Mouse (Mus musculus): ENCODE results near the gene Cenpp. TPM values are rescaled to one million over a fixed set of nuclear protein-coding genes. Genes with fewer than 3 reads are reported as not detected.
"Not testable (repeated sequence)": the region's sequence is repeated elsewhere in the genome, so short reads cannot be mapped to it uniquely, and the experiment has no call there.

Cenpp gene
- total RNA-seq, 2 experiments from 2014 or later, result 8.8 to 9.8 TPM

DNA sequence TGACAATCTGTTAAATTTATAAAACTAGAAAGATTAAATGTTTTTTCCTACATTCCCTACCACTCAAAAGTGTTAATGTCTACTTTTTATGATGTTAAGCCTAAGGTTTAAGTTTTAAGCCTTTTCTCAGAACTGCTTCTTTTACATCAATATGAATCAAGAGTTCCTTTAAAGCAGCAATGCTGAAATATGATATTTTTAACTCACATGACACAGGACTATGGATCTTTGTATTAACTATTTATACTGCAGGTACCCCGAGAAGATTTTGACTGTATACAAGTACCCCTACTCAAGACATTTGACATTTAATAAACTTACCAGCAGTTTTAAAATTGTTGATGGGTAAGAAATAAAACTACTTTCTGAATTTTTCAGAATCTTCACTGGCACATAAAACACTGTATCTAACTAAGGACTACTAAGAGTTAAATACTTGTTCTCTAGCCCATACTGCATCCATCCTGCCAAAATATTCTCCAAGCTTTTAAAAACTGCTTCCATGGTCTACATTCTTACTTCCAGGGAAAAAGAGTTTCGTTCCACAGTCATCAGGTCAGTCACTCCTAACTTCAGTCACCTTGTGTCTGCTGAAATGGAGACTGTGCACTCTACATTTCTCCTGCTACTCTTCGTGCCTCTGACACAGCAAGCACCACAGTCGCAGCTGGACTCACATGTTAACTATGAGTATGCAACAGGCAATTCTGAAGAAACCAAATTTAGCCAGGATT, 43.8 kb downstream of the Cenpp start:
- no peak for DNase-seq (ENCODE audit: low spot score in 2 of 2)

DNA sequence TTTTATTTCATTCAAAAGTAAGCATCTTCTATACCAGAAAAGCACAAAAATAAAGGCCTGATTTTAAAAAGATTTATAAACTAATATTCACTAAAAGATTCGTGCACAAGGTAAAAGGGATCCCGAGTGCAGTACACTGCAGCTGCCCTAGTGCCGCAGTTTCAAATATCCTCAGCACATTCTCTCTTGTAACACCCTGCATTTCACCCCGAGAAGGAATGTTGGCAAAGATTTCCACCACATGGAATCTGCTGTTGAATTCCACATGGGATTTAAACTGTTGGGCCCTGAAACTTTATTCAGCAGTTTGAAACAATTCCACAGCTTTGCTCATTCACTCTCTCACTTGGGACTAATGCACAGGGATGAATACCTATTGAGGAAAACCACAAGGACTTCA, 44.9 kb downstream of the Cenpp start, which contains the start of gene Ogn:
Gene Ogn (plus strand): TSS at position 333 of the 400 bp plus-strand sequence.
- no peak for DNase-seq (ENCODE audit: low spot score in 2 of 2)

DNA sequence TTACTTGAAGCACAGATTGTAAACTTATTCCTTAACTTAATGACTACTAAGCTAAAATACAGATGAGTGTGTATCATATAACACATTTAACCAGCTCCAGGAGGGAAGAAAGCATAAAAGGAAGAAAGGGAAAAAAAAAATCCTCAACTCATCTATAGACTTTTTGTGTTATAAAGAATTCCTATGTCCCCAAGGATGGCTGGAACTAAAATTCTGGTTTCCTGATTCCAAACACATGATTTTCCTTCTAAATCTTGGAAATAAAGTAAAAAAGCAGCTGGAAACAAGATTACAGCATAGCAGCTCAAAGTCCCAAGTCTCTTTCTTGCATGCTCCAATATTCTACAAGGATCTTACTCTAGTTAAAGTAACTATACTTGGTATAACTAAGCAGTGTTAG, 49.0 kb downstream of the Cenpp start:
- DNase-seq (ENCODE audit: low spot score in 2 of 2), result no peak

DNA sequence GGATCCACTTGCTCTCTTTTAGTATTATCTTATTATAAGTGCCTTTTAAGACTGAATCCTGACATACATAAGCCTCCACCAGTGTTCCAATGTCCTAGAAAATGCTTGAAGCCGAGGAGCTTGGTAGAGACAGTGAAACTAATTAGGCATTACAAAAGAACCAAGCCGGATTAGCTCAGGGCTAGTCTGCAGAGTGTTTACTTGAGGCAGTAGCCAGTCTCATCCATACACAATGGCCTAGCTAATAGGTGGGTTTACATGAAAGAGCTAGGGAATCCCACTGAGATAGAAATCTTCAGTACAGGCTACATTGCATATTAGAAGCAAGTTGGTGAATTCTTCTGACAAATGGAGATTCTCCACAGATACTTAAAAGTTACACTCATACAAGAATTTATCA, 50.0 kb downstream of the Cenpp start:
- not testable (repeated sequence) for DNase-seq (ENCODE audit: low spot score in 2 of 2)

DNA sequence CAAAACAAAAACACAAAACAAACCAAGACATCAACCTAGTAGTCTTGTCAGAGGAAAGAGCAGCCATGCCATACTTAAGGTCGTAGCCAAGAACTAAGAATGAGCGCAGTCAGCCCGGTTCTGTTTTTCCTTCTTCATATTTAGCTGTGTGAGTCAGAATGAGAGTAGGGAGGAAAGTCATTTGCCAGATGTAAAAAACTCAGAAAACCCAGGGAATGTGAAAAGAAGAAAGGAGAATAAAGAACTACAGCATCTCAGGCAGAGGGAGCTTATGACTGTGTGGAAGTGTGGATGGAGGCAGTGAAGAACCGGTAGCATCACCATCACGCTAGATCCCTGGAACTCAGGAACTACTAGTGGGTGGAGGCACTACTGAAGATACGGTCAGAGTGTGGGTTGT, 66.5 kb downstream of the Cenpp start:
- no peak for DNase-seq (ENCODE audit: low spot score in 2 of 2)

DNA sequence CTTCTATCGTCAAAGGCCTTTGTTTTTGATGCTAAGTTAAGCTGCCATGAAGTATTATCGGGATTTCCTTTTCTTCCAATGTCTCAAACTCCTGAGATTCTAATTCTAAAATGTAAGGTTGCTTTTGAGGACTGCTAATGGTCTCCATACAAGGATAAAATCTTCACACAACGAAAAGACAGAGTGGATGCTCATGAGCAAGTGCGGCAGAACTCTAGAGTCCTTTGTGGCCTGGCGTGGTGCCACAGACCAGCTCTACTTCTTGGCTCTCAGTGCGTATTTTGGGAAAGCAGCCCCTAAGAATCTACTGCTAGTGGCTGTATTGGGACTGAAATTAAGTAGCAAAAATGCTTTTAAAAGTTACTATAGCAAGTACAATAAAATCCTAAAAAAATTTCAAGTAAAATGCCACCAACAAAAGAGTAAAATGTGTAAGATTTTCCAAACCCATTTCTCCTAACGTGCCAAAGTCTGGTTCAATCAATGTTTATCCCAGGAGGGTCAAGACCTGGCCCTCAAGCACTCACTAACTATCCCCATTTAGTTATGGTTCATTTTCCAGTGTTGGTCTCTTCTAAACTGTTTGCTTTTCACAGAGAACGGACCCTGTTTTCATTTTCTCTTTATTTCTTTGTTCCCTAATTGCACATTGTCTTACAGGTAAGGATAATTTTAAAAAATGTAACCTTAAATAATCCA, 68.1 kb downstream of the Cenpp start:
- no peak for DNase-seq (ENCODE audit: low spot score in 2 of 2)

DNA sequence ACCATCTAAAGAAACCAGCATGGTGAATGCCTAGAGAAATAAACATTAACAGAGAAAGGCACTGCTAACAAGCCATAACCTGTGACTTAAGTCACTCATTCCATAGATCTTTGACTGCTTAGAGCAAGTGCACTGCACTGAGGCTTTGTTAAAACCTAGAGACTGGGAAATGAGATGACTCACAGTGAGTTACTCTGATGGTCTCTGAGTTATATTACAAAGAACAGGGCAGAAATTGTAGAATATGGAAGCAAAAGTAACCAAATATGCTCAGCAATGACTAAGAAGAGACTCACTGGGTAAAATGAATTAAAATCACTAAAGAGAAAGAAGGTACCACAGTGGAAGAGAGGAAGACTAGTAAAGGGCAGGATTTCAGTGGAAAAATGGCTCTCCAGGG, 68.7 kb downstream of the Cenpp start:
- DNase-seq (ENCODE audit: low spot score in 2 of 2), result no peak

DNA sequence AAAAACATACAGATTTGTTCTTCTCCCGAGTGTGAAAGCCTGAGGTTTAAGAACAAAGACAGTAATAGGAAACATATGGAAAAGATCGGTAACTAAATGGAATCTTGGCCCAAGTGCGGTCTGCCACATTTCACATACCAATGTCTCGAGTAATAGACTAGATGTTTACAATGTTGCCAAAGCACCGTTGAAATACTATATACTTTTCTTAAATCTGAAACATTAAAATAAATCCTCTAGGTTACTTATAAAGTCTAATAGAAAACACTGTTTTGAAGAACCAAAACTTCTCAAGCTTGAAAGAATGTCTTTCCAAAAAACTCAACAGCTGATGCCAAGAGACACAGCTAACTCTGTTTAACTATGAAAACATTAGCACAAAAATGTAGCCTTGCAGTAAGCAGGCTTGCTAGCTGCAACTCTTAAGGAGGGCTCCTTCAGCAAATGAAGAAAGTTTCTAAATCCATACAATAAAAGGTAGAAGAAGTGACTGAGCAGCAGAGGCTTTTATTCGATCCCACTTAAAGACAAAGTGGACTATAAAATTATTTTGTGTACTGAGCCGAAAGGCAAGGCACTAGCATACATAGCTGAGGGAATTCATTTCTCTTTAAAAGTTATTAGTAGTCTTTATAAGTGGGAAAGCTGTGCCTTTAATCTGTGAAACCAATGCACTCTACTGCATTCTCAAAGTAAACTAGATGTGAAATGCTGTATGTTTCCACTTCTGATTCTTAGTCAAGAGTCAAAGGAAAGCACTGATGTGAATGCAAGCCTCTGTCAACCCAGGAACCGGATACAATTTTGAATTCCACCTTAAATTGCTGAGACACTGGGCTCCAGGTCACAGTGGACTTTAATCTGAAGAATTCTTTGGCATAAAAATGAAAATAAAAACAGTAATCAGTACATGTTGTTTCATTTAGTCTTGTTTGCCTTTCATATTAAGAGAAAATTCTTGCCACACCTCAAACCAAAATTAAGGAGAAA, 70.7 kb downstream of the Cenpp start, which contains the start of gene Omd:
Gene Omd (plus strand): TSS at position 922 of the 990 bp plus-strand sequence.
- DNase-seq (ENCODE audit: low spot score in 2 of 2), result no peak

DNA sequence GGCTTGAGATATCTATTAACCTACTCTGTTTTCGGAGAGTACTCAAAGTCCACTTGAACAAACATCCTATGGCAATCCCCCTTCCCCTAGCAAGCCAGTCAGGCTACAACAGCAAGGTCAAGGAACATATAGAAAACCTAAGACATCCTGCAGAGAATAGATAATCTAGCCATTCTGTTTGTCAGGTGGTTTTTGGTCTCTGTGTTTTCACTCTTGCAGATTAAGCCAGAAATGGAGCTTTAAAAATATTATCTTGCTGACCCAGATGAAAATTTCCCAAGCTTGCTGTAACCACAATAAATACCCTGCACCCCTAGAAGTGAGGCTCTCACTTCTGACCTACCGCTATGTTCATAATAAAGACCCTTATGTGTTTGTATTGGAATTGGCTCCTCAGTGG, 81.2 kb downstream of the Cenpp start:
- no peak for DNase-seq (ENCODE audit: low spot score in 2 of 2)

DNA sequence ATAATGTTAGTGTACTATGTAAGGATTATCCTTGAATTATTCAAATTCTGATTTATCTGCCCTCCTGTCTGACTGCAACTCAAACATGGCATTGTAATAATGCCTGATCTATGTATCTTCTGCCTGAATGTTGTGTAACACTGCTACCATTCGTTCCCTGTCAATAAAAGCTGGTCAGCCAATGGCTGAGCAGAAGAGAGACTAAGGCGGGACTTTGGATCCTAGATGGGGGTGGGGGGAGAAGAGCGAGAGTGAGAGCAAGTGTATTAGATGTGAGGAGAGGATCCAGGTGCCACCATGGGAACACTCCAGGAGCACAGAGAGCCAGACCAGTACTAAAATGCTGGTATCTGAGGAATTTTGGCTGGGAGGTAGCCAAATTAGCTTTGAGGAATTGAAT, 82.2 kb downstream of the Cenpp start:
- no peak for DNase-seq (ENCODE audit: low spot score in 2 of 2)

DNA sequence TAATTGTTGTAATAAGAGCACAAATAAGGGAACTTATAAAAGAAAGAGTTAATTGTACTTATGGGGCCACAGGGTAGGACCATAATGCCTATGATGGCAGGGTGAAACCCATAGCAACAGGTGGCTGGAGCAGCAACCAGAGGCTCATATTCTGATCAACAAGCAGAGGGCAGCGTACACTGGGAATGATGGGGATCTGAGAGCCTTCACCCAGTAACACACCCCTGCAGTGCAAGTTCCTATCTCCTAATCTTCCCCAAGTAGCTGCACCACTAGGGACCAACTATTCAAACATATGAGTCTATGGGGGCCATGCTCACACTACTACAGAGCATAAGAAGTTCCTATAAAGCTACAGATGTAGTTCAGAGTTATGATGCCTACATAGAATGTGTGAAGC, 88.2 kb downstream of the Cenpp start:
- DNase-seq (ENCODE audit: low spot score in 2 of 2), result no peak

DNA sequence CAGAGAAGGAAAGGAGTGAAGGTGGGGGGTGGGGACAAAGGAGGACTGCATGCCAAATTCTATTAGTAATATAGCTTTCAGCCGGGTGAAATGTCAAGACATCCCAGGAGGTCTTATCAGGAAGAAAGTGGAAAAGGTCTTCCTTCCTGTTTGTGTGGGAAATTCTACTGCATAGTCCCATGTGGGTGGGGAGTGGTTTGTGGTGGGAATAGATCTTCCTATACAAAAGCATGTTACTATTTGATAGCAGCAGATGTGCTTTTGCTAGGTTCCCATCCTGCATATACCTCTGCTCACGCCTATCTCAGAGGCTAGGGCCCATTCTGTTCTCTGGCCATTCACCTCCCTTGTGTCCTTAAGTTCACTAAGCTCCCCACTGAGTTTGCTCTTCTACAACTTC, 91.7 kb downstream of the Cenpp start:
- DNase-seq (ENCODE audit: low spot score in 2 of 2), result no peak

DNA sequence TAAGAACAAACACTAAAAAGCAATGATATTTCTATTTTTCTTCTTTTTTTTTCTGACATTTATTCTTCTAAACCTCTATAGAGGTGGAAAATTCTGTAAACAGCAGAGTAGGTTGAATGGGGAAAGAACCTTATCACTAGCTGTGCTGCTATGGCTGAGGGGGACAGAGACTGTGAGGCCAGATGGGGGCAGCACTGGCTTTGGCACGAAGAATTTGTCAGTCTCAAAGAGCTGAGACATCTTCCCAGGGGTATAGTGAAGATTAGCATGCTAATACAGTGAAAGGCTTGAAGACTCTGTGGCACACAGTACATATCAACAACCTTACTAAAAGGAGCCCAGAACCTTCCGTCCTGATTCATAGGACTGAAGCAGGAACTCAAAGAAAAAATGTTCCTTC, 93.4 kb downstream of the Cenpp start:
- DNase-seq (ENCODE audit: low spot score in 2 of 2), result peak in 1 of 2 experiments; percentile 10

DNA sequence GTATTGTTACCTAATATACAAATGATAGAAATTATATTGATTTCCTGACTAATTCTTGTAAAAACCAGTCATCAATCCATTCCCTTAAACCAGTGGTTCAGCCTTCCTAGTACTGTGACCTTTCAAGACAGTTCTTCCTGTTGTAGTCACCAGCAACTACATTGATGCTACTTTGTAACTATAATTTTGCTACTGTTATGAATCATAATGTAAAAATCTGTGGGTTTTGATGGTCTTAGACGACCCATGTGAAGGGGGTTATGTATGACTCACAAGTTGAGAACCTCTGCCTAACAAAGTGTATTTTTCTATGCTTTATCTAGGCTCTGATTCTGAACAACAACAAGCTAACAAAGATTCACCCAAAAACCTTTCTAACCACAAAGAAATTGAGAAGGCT, 95.7 kb downstream of the Cenpp start:
- no peak for DNase-seq (ENCODE audit: low spot score in 2 of 2)

DNA sequence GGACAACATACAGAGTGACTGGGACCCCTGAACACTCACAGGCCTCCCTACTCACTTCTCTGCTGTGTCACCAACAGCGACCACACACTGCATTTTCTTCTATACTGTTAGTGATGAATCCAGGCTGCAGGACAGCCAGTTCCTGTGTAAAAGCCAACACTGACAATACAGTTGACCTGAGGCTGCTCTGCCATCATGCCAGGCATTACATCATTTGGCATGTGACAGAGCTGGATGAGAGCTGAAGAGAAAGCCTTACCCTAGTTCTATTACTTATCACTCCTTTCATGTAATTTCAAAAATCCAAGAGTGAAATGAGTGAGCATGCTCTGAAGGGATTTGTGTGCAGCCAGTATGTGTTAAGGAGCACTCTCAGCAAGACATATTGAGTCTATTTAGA, 96.4 kb downstream of the Cenpp start:
- no peak for DNase-seq (ENCODE audit: low spot score in 2 of 2)

DNA sequence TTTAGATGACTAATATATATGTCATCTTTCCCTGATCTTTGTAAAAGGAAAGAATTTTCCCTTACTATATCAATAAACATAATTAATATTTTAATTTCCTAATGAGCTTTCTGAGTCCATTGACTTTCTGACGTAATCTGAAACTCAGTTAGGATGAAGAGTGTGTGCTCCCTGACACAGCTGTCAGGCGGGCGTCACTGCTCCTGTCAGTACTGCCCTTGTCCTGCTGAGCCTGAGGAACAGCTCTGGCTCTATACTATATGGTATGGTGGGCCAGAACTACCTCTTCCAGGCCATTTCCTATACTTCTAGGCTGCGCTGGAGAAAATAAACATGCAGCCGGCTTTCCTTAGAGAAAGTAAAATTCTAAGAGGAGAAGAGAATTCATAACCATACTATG, 98.1 kb downstream of the Cenpp start:
- DNase-seq (ENCODE audit: low spot score in 2 of 2), result no peak

DNA sequence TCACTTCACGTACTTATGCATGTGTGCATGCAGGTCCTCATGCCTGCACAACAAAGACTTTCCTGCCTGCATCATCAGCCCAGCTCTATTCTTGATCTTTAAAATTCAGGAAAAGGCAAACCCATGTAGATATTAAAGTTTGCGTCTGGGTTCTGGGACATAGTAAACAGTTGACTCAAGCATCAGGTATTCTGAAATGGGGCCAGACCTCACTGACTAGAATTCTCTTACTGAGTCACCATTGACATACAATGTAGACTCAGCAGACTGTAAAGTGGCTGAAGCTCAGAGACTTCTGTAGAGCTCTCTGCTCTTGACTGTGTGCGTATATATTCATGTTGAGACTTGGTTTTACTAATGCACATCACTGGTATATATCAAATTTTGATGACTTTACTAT, 103.0 kb downstream of the Cenpp start:
- no peak for DNase-seq (ENCODE audit: low spot score in 2 of 2)

DNA sequence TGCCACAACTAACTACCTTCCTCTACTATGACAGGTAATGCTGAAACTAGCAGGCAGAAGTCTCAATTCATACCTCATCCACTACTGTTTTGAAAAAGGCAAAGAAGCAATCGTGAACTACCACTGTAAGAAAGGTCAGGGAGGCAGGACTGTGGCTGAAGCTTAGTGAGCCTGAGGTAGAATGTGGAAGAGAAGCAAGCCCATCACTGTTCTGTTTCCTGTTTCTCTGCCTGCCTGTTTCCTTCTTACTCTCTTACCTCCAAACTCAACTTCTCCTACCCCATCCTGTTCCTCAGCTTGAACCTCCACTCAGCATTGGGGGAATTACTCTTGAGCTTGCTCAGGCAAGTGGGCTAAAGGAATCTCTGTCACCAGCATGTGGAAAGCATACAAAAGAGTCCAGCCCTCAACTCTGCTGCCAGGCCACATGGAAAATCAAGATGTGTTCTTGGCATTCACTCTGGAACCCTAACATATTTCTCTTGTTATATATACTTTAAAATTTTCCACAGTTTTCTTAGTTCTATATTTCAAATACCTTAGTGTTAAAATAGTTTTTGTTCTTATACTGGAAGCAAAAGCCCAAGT, 104.9 kb downstream of the Cenpp start:
- DNase-seq (ENCODE audit: low spot score in 2 of 2), result no peak

DNA sequence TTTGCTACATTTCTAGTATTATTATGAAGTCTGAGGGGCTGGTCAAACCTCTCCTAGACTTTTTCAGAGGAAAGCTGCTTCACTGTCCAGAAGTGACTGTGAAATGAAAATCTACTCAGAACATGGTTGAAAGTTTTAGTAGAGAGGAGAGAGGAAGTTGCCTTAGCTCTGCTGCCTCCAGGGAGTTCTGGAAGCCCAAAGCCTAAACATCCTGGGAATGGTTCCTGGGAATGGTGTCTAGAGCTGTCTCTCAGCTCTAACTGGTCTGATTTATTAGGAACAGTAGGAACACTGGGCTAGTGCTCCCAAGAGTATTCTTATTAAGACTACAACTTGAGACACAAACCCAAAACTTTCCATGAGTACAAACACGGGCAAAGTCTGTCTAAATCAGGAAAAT, 106.1 kb downstream of the Cenpp start:
- no peak for DNase-seq (ENCODE audit: low spot score in 2 of 2)

DNA sequence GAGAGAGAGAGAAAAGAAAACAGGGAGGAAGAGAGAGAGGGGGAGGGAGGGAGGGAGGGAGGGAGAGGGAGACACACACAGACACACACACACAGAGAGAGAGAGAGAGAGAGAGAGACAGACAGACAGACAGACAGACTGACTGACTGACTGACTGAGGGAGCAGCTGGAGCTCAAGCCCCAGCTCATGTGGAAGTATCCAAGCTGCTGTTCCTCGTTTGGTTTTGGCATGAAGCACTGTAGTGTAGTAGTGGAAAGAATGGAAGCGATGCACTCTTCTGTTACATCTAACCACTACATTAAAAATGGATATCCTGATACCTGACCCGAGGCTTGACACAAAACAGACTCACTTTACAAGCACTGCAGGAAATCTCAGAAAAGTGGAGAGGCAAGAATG, 106.9 kb downstream of the Cenpp start:
- DNase-seq (ENCODE audit: low spot score in 2 of 2), result no peak

DNA sequence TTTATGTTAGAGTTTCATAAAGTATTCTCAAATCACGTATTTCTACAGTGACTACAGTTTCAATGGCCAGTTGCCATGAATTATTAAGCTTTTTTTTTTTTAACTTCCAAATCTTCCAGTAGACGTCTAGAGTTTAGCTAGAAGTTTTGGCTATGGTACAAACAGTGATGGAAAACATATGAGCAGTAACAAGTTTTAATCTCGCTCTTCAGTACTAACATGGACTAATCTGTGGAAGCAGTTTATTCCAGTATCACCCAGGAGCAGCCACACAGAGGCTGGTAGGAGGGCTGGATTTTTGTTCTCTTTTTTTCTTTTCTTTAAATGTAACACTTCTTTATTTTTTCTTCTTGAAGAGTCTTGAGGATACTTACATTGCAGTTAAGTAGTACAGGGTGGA, 108.3 kb downstream of the Cenpp start, which contains the start of gene Aspn:
Gene Aspn (plus strand): TSS at position 165 of the 400 bp plus-strand sequence.
- no peak for DNase-seq (ENCODE audit: low spot score in 2 of 2)

Data from adrenal gland, postnatal 4 days (tissue).